Mouse (Mus musculus) erythroid progenitor cell, adult 5-6 weeks (primary cell): ENCODE data around the gene Ntn1. TPM values are rescaled to one million over a fixed set of nuclear protein-coding genes. Genes with fewer than 3 reads are reported as not detected.

Experiments
- ATAC-seq: replicated peaks from 2 replicates; pipeline ENCODE4 v1.8.0; 2016; ENCODE audit warnings: moderate number of reproducible peaks, mild to moderate bottlenecking, moderate TSS enrichment, inconsistent platforms; ENCODE audit not compliant: poor library complexity, low FRiP score, severe bottlenecking
- total RNA-seq, 2 experiments: library from RNA; stranded (forward) in 1 of 2; stranded (reverse) in 1 of 2; fragments of 150-400 nt in 1 of 2; fragments of 186-747, 209-891 nt in 1 of 2; gene quantifications; 2 replicates each; pipeline versions ENCODE4 v1.2.3 to v1.2.4; 2015 to 2017; ENCODE audit warnings: low replicate concordance in 2 of 2

Gene Ntn1
- total RNA-seq, 2 experiments from 2014 or later: not detected

DNA sequence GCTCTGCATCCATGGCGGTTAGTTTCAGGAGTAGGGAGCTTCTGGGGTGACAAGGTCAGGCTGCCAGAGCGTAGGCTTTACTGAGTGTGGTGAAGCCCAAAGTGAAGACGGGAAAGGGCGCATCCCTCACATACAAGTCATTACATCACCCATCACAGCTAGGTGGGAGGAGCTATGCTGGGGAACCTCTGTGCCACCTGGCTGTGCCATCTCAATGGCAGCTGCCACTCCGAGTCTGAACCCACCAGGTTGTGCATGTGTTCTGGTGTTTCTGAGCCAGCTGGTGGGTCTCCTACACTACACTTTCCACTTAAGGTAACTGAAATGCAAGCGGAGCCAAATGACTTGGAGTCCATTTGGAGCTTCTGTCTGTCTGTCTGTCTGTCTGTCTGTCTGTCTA, 172.8 kb downstream of the Ntn1 start:
- no peak for ATAC-seq

DNA sequence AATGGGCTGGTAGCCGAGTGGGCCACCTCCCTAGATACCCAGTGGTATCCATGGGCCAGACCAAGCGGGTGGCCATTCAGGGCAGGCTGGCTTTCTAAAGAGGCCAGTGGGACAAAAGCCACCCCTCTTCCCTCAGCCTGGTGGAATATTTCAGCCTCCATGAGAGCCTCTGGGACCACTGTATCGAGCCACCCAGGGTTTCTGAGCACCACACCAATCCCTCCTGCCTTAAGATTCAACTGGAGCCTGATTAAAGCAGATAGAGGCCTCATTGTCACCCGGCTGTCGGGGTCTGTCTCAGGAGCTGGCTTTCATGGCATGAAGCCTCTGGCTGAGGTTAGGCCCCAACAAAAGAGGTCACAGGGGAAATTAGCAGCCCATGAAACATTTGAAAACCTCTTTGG, 174.0 kb downstream of the Ntn1 start:
- ATAC-seq: no peak

DNA sequence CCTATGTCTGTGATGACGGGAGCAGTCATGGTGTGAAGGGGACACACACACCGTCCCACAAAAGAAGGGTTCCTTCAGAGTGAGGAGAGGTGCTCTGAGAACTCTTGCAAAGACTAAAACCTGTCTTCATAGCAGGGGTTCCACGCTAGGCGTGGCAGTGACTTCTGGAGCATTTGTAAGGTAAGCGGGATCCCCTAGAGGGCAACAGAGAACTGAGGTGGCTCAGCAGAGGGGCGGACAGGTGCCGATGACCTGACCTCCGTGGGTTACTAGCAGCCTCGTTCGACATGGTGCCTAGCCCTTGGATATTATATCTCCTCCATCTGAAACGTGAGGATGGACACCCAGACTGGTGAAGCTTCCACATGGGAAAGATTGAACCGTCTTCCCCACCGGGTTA, 177.5 kb downstream of the Ntn1 start:
- ATAC-seq: no peak

DNA sequence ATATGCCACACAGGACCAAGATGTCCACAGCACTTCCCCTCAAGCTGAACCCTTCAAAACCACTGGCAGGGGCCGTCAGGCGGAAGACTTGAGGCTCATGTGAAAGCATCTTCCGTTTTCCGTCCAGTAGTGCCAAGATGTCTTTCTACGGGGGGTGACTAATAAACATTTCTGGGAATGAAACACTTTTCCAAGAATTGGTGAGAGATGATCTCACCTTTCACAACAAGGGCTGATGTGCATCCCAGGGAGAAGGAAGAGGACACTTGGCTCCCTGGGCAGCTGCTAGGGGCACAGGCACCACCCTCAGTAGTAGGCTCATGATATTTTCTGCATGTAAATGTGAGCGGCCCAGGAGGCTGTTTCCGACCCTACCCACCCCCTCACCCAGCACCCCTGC, 178.4 kb downstream of the Ntn1 start:
- no peak for ATAC-seq

DNA sequence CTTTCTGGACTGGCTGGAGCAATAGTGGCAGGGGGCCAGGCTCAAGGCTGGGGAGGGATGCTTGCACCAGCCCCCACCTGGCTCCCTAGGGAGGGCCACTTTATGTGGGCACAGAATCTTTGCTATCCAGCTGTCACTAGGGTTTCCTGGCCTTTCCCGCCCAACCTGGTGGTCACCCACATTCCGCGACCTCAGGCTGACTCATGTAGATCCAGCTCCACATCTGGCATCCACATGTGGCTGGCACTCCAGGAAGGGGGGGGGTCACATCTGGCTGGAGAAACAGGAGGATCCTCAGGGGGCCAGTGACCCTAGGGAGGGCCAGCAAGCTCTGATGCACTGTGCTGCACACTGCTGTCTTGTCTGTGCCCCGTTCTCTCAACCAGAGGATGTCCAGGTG, 179.9 kb downstream of the Ntn1 start:
- no peak for ATAC-seq

DNA sequence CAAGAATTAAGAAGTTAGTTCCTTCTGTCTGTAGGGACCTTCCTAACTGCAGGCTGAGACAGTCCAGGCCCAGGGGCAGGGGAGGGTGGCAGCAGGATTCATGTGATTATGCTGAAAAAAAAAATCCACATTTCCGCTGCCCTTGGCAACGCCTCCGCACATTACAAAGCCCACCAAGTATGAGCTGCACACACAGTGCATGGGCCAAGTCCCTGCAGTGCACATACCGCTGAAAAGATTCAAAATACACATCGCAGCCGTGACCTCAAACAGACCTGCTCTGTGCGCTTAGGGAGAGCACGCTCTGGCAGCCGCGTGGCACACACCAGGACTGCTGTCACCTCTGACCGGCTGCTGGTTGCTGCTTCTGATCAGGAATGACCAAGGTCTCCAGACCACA, 184.6 kb downstream of the Ntn1 start:
- ATAC-seq: no peak

DNA sequence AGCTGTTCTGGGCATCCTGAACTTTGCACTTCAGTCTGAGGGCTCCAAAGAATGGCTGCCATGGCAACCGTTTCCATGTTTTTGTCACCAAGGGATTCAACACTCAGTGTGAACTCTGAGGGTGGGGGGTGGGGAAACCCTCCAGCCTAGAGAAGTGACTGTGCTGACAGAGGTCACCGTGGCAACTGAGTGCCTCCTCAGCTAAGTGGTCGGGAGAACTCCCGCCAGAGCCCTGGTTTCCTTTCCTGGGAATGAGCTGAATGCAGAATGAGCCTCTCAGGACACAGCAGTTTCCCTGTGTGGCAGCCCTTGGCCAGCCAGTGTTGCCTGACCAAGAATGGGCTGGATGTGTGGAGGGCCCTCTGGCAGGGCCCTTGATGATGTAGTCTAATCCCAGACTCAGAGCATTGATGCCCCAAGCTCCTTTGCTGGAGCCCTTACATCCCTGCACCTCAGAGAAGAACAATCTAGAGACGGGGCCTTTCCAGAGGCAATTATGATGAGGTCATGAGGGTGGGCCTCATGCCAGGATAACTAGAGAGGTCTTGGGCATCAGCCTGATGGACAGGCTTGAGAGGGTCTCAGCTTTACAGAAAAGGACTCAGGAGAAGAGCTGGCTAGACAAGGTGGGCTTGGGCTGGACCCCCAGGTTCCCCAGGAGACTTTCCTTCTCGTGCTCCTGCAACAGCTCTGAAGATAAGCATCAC, 185.3 kb downstream of the Ntn1 start:
- no peak for ATAC-seq

DNA sequence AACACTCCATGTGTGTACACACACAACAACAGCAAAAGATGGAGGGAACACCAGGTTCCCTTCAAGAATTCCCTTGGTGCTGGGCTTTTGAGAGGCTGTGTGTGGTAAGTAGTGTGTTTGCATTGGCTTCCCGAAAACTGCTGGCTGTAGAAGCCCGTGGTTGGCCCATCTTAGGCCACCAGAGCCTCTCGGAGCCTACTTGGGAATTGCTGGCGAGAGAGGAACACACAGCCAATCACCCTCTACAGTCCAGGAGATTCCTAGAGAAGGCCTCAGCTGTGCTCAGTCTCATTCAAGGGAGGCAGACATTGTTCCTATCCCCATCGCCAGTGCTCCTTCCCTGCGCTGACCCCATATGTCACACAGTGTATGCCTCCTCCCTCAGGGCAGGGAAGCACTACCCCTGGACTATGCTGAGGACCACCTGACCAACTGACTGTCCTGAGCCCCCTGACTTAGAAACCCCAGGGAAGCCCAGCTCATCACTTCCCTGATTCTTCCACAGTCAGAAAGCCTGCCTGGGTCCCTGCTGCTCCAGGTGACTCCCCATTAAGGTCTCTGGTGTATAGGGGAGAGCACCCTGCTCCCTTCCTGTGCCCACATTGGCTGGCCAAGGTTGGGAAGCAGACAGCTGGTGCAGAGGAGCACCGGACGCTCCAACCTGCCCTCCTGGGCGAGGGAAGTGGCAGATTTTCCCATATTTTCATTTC, 186.0 kb downstream of the Ntn1 start:
- no peak for ATAC-seq

DNA sequence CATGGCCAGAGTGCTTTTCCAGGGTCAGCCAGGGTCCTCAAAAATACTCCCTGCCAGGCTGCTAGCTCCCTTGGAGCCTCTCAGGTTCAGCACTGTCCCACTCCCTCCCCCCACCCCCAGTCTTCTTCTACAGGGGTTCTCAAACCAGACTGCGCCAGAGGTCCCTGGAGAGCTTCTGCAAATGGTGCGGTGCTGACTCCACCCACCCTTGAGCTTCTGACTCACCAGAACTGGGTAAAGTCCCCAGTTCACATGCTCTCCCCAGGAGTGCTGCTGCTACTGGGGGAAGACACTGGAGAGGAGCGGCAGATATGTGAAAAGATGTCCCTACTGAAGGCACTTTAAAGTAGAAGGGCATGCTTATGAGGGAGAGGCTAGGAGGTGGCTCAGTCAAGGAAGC, 186.7 kb downstream of the Ntn1 start:
- ATAC-seq: no peak

DNA sequence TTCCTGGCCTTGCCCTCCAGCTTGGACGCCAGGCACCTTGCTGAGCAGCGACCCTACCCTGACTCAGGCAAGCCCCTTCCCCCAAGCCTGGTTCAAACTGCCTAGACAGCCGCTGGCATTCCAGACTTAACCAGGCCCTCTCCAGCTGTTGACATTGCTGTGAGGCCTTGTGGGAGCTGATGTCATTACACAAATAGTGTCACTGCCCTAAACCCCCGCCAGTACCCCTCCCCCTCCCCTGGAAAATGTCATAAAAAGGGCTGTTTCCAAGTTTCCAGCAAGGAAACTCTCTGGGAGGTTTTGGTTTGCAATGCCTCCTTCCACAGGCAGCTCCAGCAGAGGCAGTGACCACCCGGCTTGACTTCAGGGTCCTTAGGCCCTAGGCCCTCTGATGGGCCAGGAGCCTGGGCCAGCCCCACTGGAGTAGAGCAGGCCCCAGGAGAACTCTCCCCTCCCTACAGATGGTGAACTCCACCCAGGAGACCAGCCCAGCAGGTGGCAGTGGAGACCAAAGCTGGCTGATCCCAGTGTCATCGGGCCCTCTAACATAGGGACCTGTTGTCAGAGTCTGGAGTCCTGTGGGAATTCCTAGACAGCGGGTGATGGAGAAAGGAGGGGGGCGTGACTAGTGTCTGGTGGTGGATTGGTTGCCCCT, 188.6 kb downstream of the Ntn1 start:
- ATAC-seq: no peak

DNA sequence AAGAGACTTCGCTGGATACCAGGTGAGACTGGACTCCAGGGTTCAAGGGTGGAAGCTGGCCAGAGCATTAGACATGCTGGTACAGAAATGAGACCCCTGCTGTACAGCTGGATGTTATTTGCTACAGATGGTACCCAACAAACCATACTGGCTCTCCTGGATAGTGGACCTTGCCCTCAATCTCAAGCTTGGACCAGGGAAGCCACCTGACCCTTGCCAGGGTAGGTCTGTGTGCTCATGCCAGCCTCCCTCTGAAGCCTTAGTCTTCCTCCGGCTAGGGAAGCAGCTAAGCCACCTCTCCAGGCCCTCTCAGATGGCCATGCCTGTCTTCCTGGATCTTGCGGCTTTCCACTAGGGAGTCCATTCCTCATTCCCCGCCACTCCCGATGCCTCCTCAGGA, 189.9 kb downstream of the Ntn1 start:
- ATAC-seq: no peak

DNA sequence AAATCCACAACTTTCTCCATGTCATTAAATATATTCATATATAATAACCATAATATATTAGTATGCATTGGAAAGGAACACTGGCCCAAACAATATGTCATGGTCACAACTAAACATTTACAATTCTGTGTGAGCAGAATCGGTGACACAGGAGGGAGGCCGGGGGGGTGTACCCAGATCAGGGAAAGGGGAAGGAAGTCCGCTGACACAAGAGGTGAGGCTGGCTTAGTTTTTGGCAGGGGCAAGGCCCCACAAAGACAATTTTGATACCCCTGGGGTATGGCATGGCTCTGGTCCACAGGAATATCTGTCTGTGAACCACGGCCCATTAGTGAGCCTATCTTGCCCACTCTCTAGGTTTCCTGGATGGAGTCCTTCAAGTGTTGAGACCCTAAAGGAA, 191.1 kb downstream of the Ntn1 start:
- no peak for ATAC-seq

DNA sequence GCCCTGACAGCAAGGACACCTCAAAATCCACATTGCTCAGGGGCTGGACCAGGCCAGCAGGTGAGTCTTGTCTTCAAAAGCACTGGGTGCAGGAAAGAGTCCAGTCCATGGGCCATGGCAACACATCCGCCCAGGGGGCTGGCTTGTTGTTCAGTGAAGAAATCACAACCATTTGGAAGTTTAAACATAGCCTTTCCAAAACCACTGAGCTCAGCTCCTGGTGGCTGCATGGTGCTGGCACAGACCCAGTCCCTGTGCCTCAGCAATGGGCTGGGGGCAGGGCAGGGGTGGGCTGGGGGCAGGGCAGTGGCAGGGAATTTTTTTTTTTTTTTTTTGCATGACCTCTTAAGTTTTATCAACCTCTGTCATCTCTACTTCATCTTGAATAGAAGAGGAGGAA, 192.0 kb downstream of the Ntn1 start:
- no peak for ATAC-seq

DNA sequence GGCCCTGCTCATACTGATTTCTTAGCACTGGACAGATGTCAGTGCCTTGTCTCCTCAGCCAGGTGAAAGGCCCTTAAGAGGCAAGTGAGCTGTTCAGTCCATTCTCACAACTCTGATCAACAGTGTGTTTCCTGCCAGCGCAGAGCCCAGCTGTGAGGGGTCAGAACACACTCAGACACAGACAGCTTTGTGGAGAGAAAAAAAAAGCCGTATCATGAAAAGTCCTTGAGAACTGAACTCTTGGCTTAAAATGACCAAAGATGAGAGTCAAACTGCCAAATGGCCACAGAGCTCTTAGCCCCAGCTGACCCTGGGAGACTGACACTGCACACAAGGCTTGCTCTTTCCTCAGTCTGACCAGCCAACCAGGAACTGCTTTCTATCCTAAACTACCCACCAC, 192.6 kb downstream of the Ntn1 start:
- no peak for ATAC-seq

DNA sequence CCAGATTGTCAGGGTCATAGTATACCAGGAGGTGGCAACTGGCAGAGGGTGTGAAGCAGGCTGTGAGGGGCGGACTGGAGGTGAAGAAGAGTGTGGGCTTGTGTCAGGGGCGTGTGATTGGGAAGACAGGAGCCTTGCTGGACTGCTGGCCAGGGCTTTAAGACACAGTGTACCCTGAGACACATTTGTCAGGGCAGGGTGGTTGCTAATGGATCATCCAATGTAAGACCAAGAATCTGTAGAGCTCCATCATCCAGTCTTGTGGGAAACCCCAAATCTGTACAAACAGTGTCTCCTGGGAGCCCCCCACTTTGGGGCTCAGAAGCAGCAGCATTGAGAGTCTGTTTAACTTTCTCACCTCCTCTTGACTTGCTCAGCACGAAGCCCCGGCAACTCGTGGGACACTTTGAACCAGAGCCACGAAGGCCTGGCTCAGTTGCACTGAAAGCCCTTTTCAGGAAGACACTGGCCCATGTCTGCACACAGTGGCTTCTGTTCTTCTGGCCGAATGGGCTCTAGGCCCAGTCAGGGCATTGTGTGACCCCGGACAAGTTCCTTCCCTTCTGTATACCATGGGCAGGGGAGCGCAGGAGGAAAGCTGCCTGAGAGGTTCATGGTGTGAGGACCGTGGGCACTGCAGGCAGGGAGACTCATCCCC, 194.9 kb downstream of the Ntn1 start:
- no peak for ATAC-seq

DNA sequence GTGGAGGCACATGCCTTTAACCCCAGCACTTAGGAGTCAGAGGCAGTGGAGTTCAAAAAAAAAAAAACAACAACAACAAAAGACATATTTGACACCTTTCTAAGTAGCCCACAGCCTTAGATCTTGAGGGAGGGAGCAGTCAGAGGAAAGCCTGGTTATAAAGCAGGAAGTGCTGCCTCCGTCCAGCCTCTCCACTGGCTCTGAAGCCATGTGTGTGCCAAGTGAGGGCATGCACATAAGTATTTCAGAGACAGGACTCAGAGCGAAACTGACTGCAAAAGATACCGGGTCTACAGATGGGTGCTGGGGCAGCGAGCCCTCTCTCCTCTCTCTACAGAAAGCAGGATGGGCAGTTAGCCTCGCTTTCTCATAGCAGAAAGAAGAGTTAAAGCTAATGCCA, 196.2 kb downstream of the Ntn1 start:
- ATAC-seq: no peak

DNA sequence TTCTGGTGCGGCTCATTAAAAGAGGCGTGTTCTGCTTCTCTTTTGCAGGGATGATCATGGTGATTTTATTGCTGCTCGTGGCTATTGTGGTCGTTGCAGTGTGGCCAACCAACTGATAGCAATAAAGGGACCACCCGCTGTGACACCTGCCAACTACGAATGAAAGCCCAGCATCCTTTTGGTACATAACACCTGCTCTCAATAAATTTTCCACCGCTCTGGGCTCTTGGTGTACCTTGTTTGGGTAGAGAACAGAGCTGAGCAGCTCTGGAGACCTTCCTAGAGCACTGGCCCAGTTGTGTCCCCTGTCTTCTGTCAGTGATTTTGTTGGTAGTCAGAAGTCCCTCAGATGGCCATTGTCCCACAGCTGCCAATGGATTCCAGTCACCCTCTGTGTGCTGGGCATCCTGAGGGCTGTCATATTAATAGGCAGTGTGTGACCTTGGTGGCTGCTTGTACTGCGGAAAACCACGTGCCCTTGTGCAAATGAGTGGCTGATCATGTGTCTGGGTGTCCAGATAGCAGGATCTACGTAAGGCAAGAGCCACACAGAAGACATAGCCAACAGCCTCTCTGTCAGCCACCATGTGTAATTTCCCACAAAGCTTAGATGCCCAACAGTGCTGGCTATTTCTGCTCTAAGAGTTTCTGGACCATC, 196.8 kb downstream of the Ntn1 start:
- ATAC-seq: no peak

DNA sequence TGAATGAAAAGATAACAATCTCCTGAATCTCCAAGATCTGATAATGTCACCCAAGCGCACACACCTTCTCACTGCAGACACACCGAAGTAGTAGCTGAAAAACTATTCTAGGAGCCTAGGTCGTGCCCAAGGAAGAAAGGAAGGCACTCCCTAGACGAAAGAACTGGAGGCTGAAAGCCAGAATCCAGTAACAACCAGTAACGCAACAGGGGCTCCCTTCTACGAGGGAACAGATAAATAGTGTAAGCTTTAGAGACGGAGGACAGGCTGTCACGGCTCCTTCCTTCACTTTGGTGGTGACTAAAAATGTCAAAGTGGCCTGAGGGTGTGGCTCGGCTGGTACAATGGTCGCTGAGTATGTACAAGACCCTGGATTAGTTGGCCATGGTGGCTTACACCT, 198.1 kb downstream of the Ntn1 start:
- ATAC-seq: no peak

DNA sequence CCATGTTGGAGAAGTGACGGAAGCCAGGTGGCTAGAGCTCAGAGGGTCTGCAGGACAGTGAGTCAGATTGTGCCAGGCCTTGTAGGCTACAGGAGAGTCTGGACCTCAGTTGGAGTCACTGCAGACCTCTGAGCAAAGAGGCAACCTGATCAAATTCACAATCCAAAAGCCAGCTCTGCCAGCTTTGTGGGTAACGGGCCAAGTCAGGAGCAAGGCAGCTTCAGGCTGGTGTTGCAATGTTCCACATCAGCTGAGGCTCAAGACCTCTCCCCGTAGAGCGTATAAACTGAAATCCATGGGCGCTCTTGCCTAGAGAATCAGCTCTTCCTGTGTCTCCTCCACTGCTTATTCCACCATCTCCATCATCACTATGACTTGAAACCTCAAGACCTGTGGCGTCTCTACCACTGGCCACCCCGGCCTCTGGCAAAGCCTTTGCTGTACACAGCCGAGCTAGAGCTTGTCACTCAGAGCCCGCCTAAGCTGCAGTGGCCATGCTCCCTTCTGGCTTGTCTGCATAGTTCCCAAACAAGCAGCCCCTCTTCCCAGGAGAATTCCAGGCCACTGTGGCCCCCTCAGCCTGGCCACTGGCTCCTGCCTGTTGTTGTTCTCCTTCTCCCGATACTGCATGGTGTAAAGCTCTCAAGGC, 198.7 kb downstream of the Ntn1 start:
- no peak for ATAC-seq

DNA sequence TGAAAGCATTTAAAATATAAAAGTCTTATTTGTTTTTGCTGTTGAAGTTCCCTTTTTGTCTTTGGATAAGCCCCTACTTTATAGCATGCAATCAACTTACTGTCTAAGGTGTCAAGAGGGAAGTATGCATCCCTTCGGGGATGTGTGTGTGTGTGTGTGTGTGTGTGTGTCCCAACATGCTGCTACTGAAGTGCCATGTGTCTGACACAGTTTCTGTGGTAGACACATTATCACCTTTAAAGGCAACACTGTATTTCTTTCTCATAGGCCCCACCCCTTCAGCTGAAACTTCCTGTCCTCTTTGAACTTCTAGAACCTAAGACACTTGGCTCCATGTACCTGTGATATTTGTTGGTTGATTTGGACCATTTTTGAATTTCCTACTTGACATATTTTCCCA, 199.6 kb downstream of the Ntn1 start:
- no peak for ATAC-seq
